Mouse (Mus musculus): ENCODE results near the gene Klhl12. TPM values are rescaled to one million over a fixed set of nuclear protein-coding genes. Genes with fewer than 3 reads are reported as not detected.
A peak's percentile ranks its signal among the peaks of the same experiment; 100 is the strongest.
"Not testable (repeated sequence)": the region's sequence is repeated elsewhere in the genome, so short reads cannot be mapped to it uniquely, and the experiment has no call there.

Klhl12 gene
- total RNA-seq, 2 experiments from 2014 or later = 21.5 to 22.9 TPM

DNA sequence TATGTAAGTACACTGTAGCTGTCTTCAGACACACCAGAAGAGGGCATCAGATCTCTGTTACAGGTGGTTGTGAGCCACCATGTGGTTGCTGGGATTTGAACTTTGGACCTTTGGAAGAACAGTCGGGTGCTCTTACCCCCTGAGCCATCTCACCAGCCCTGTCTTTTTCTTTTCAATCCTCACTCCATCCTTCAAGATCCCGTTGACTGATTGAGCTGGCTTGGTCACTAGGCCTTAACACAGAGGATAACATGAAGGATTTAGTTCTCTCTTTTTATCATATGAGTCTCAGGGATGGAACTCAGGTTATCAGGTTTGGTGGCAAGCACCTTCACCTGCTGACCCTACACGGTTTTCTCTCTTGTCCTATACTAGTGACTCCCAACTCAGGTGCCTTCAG is 6.8 kb upstream of the Klhl12 start:
- not testable (repeated sequence) for DNase-seq

DNA sequence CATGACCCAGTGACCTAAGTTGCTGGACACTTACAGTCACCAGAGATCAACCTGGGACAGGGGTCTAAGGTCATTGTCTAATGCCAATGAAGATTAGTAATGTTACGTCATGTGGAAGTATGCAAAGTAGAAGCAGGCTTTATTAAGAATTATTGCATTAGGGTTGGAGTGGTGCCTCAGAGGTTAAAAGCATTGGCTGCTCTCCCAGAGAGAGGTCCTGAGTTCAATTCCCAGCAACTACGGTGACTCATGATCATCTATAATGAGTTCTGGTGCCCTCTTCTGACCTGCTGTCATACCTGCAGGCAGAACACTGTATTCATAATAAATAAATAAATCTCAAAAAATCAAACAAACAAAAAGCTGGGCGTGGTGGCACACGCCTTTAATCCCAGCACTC is 5.1 kb upstream of the Klhl12 start:
- DNase-seq = no peak

DNA sequence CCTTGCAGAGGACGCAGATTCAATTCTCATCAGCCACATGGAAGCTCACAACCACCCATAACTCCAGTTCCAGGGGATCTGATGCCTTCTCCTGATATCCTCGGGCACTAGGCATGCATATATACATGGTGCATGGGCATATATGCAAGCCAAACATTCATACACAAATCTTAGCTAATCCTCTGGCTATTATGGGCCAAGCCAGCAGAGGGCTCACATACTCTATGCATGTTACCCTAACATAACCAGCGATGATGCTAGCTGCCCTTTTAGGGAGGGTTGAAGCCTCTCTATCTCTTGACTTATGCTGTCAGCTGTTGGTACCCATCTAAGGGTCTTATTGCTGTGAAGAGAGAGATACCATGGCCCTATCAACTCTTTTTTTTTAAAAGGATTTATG is 4.3 kb upstream of the Klhl12 start:
- peak; percentile 51 to 65 for DNase-seq

DNA sequence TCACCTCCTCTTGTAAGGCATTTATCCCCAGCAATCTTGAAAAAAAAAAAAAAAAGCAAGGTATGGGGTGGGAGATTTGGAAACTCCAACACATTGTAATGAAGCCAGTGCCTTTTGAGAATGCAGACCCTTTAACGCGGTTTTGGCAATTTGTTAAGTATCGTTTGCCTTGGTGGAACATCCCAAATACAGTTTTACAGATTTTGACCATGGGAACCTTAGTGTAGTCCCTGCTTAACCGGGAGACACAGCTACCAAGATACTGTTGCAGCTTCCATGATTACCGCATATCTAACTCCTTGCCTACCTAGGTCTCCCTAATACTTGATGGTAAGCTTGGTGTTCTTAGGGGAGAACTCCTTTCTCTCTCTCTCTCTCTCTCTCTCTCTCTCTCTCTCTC is 729 bp downstream of the Klhl12 start:
- no peak for DNase-seq

DNA sequence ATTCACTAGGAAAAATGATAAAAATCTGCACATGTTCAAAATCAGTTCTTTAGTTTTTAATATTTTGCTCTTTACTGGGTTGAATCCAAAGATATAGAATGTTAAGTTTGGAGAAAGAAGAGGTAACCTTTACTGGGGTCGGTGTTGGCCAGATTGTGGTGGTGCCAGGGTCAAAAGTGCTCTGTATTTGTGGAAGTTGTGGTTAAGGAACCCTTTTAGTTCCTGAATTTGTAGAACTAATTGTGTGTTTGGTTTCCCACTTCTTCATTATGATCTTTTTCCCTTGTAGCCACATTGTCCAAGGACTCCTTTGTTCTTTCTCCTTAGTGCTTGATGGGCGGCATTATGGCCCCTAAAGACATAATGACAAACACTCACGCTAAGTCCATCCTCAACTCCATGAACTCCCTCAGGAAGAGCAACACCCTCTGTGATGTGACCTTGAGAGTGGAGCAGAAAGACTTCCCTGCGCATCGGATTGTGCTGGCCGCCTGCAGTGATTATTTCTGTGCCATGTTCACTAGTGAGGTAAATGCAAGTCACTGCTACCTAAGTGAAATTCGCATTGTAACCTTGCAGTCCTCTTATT is 2.9 kb downstream of the Klhl12 start:
- no peak for DNase-seq

DNA sequence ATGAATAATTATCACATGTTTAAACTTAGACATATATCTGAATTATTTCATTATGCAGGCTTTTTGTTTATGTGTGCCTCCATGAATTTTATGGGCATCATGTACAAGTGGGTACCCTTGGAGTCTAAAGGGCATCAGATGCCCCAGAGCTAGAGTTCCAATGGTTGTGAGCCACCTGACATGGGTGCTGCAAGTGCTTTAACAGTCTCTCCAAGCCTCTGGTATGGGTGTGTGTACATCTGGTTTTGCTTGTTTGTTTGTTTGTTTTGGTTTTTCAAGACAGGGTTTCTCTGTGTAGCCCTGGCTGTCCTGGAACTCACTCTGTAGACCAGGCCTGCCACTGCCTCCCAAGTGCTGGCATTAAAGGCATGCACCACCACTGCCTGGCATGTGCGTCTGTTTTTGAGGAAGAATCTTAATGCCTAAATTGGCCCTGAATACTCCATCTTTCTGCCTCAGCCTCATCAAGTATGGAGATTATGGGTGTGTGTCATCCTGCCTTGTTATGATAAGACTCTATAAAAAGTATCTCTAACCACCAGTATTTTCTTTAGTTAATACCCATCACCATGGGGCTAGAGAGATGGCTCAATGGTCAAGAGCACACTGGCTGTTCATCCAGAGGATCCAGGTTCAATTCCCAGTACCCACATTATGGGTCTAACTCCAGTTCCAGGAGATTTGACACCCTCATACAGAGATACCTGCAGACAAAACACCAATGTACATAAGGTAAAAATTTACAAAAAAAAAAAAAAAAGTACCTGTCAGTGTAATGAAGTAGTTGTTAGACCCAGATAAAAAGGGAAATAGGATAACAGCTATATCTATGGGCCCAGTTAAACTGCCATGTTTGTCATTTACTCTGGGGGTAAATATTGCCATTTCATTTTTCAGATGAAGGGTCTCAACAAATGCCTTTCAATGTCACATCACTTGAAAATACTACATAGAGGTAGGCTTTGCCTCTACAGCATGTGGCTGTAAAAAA is 5.3 kb downstream of the Klhl12 start:
- no peak for DNase-seq

DNA sequence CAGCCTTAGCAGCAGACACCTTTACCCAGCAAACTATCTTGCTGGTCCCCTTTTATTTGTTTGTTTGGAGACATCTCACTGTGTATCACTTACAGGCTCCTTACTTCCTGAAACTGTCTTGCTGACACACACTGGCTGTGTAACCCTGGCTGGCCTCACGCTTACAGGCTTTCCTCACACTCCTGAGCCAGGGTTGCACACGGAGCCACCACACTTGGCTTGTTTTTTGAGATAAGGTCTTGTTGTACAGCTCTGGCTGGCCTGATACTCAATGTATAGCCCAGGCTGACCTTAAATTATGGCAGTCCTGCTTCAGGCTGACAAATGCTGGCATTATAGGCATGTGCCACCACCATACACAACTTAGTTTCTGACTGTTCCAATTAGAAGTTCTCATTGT is 29.3 kb downstream of the Klhl12 start:
- no peak for DNase-seq

DNA sequence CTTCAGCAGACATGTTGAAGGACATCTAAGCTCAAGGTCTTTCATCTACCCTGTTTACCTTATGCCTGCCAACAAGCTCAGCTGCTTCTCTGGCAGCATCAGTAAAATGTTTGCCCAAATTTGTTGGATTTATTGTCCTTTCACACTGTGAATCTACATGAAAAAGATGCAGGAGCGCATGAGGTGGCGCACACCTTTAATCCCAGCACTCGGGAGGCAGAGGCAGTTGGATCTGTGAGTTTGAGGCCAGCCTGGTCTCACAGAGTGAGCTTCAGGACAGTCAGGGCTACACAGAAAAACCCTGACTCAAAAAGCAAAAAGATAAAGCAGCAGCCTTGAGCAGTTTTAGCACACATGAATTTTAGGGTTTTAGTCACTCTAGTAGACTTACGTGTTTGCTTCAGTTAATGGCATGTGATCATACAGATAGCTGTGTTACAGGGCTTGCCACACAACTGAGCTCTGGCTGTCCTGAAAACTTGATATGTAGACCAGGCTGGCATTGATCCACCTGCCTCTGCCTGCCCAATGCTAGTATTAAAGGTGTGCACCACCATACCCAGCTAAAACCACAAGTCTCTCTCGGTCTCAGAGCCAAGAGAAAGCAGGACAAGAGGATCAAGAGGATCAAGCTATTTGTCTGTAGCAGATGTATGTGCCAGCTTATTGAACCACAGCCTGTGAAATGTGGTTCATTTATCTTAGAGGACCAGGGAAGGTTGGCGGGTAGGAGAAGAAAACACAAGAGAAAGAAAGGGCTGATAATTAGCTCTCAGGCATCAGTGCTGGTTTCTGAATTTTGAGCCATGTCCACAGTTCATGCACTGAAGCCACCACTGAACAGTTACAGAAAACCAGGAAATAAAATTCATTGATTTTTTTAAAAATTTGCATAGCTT is 35.8 kb downstream of the Klhl12 start:
- DNase-seq = no peak

DNA sequence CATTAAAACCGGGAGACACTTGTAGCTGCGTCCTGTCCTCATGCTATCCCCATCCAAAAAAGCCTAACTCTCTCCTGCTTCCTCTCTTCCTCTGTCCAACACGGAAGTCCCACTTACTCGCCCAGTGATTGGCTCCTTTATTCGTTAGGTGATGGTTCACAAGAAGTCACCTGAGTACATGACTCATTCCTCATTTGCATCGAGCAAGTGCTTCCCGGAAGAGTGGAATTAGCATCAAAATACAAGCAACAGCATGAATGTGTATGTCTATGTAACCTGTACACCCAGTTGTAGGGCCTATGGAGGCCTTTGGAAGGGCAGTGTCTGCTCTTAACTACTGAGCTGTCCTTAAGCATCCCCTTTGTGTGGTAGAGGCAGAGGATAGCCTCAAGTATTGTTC is 36.9 kb downstream of the Klhl12 start:
- no peak for DNase-seq

DNA sequence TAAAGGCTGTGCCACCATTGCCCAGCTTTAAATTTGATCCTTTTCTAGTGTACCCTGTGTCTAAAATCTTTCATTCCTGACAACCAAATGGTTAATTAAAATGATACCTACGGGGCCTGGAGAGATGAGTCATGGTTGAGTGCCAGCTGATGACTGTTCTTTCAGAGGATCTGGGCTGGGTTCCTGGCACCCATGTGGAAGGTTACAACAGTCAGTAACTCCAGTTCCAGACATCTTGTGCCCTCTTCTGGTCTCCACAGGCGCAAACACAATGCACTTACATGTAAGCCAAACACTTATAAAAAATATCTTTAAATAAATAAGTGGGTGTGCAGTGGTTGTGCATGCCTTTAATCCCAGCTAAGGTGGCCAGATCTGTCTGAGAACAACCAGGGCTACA is 38.2 kb downstream of the Klhl12 start:
- DNase-seq = no peak

DNA sequence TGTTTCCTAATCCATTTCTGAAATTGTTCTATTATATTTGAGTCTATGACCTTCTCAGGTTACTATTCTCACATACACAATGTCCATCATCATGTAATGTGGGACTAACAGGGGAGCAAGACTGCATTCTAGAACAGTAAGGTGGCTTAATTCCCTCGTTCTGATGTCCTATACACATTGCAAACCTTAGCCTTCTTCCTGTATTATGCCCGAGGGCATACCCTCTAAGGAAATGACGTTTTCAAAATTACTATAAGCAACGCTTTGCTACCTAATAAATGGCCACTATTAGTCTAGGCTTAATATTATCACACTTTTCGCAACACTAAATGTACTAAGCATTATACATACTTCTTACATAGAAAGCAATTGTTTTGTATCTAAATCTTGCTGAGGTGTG is 38.6 kb downstream of the Klhl12 start:
- DNase-seq = no peak

DNA sequence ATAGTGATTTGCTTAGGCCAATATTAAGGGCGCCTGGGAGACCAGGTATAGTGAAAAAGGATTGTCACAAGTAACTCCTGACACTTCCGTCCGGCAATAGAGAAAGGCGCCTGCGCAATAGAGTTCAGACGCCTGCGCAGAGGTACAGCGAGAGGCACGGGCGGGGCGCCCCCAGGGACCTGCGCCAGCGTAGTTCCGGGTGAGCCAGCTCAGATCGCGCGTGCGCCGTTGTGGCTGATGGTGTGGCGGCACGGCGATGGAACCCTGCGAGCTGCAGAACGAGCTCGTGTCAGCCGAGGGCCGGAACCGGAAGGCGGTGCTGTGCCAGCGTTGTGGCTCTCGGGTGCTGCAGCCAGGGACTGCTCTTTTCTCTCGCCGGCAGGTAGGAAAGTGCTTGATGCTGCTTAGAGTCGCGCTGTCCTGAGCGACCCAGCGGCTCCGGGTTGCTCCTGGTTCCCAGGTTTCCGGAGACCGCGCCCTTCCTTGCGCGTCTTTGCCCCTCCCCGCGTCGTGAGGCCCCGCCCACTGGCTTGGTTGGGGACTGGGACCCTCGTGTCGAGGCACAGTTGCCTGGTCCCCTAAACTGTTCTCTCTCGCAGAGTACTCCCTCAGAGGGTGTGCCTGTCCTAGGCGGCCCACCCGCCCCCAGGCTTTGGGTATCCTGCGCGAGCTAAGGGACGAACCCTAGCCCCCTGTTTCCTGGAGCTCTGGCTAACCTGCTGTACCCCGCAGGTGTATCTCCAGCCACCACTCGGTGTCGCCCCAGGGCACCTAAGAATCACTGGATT is 39.3 kb downstream of the Klhl12 start, which contains the start of gene Rabif:
Gene Rabif, plus strand, starts transcription at position 221 of the 788 bp plus-strand sequence.
- DNase-seq = peak; percentile 100

DNA sequence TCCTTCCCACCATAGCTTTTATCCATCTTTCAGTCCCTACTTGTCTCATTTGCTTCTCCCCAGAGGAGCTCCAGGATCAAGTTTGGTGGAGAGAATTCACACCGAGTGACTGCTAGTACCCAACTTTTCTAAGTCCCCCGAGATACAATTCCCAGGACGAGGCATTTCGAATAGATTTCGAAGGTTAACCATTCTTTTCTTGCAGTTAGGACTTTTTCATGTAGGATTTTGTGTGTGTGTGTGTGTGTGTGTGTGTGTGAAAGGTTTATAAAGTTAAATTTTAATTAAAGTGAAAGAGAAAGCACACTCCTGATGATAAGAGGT is 39.8 kb downstream of the Klhl12 start:
- DNase-seq = no peak

DNA sequence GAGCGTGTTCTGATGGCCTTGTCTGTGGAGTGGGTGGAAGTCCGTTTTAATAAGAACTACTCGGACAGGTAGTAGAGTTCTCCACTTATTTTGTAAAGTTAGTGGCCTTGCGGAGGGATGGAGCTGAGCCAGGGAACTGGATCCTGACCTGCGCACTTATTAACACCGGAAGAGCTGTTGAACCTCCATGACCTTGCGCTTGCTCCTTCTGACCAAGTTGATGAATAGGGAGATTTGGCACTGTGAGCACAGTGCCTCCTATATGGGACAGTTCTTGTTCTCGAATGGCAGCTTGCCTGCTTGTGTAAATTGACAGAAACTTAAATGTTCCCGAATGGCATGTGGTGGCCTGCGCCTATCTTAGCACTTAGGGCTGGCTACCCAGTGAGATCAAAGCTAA is 40.7 kb downstream of the Klhl12 start:
- peak; percentile 61 to 63 for DNase-seq

DNA sequence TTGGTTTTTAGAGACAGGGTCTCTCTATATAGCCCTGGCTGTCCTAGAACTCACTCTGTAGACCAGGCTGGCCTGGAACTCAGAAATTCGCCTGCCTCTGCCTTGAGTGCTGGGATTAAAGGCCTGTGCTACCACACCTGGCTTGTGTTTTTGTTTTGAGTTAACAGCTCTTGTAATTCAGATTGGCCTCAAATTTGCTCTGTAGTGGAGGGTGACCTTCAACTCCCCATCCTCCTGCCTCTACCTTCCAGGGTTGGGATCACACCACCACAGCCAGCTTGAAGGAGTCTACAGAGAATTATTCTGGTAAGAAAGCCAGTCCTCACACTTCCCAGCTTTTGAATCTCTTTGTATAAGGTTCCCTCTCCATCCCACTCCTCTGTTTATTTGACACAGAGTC is 45.6 kb downstream of the Klhl12 start:
- DNase-seq = no peak

DNA sequence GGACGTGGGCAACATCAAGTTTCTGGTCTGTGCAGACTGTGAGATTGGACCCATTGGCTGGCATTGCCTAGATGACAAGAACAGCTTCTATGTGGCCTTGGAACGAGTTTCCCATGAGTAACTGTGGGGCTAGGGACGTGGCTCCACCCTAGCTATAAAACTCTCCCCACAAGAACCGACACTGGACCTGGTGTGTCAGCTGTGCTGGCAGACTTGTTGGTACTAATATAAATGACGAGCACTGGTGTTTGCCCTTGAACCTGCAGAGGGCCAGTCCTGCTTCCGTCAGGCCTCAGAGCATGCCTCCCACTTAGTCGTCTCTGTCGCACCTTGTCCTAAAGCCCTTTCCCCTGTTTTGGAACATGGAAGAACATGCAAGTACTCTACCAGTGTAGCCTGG is 50.9 kb downstream of the Klhl12 start:
- DNase-seq = peak; percentile 53 to 66

DNA sequence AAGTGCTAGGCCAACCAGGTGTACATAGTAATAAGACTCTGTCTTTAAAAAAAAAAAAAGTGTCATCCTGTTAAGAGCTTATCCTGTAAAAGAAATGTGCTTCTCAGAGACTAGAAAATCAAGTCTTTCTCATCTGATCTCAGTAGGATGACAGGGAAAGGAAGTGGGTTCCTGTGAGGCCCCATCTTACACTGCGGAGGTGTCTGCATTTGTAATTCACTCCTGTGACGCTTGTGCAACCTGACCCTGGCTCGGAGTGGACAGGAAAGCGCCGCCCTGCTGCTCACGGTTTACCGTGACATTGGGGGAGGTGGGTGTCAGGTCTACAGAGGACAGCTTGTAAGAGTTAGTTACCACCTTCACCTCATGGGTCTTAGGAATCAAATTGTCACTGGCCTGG is 54.7 kb downstream of the Klhl12 start:
- no peak for DNase-seq

DNA sequence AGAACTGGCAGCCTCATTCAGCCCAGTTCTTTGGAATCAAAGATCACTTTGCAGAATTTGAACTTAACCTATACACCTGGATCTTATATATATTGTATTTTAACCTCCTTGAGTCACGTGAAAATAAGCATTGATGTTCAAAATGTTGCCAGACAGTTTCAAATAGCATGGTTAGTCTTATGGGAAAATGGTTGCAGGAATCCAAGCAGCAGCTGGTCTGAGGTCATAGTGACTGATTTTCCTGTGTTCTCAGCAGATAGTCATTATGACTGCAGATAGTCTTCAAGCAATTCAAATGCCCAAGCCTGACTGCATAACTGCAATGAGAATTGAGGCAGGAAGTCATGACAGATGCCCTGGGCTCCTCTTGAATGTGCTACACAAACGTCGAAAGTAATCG is 56.9 kb downstream of the Klhl12 start:
- DNase-seq = no peak

DNA sequence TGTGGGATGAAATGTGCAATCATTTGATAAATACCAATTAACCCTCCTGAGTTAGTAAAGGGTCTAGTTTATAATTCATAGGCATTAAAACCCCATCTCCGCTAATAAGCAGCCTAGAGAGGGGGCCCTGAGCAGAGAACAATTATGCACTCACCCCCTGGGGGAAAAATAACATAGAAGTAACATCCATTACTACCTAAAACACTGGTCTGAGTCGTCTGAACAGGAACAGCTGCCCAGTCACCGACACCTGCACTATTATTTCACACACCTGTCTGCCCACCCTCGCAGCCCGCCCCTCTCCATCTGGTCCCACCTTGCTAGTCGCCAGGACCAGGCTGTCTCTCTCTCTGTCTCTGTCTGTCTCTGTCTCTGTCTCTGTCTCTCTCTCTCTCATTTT is 57.3 kb downstream of the Klhl12 start:
- DNase-seq = no peak

DNA sequence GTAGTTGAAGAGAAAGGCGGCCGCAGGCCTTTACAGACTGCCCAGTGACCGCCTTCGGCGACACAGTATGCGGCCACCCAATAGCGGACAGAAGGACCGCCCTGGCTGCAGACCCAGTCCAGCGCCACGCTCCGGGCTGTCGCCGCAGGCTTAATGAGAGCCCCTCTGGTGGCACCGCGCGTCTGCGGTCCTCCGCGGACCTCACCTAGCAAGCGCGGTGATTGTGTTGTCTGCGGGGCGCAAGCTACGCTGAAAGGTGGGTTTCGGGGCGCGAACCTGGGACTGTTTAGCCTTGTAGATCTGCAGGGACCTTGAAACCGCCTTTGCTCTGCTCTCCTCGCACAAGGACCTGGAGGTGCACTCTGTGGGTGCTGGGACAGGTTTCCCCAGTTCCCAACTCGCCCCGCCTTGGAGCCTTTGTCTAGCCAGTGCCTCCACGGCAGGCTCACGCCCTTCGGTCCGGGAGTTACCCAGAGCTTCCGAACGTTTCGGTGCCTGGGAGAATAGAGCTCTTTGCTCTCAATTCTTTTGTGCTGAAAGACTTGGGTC is 58.1 kb downstream of the Klhl12 start:
- DNase-seq = peak; percentile 42 to 51

DNA sequence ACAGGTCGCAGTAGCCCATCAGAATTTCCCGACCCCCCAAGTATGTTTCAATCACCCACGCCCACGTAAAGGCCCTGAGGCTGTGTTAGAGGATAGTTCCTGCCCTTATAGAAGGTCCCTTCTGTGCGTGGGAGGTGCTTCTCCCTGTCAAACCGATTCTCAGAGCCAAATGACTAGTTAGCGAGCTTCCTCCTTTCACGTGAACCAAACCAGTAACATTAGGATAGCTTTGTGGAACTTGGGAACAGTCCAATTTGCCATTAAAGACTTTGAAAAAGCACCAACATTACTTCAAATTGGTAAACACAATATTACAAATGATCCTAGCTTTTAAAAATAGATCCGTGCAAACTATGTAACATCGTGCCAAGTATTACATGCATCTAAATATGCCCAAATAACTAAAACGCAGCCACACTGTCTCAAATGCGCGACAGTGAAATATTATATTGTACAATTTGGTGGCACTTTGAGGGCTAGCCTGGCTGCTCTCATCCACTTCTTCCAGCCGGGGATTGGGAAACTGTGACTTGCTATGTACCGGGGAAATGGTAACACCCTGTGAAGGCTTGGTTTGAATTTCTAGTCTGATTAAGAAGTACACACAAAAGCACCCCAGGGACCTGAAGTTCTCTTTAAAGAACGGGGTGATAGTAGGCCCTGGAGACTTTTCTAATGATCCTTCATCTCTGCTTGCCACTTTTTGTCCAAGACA is 58.7 kb downstream of the Klhl12 start:
- no peak for DNase-seq

Data from adrenal gland, postnatal 36 days (tissue).